Mouse (Mus musculus): ENCODE measurements around the gene Chtf18. TPM values are rescaled to one million over a fixed set of nuclear protein-coding genes. Genes with fewer than 3 reads are reported as not detected.
"Not testable (repeated sequence)": the region's sequence is repeated elsewhere in the genome, so short reads cannot be mapped to it uniquely, and the experiment has no call there.

Gene Chtf18
- 1 to 10 TPM in 1 of 2 experiments, under 1 TPM in 1; 0.73 to 1.6 TPM for total RNA-seq (2021)

- DNase-seq: peak; percentile 99
Observed at GRCm38 (mm10) chr17:25727265-25728008, at the start of gene Chtf18, which contains the start of gene Rpusd1. TSS of gene Chtf18 (minus strand) at chr17:25727419. TSS of gene Rpusd1 (plus strand) at chr17:25727670.

GRCm38 (mm10) chr17:25775318-25776062, 48.3 kb upstream of the Chtf18 start:
- no peak for DNase-seq

DNA sequence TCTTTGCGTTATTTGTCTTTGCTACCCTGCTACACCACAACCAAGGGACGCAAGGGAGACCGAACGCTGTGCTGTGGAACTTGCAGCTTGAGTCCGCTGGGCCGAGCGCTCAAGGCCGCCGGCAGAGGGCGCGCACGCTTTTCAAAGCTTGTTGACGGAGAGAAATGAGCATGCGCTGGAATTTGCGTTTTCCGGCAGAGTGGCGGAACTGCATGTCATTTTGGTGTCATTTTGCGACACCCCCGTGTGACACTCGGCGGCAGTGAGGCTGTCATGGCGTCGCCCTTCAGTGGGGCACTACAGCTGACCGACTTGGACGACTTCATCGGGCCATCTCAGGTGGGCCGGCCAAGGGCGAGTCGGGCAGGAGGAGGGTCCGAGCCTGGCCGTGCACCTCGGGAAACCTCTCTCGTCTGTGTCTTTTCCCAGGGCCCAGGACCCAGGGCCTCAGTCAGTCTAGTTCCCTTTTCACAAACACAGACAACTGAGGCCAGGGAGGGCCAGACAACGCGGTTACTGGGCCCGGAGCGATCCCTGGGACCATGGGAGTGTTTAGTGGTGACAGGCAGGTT, 46.4 kb upstream of the Chtf18 start, which contains the start of gene Narfl:
Gene Narfl (plus strand): TSS at position 228 of the 572 bp plus-strand sequence.
- peak; percentile 98 for DNase-seq

GRCm38 (mm10) chr17:25769331-25769730, 42.1 kb upstream of the Chtf18 start:
- no peak for DNase-seq

GRCm38 (mm10) chr17:25765886-25766285, 38.7 kb upstream of the Chtf18 start:
- DNase-seq: no peak

DNA sequence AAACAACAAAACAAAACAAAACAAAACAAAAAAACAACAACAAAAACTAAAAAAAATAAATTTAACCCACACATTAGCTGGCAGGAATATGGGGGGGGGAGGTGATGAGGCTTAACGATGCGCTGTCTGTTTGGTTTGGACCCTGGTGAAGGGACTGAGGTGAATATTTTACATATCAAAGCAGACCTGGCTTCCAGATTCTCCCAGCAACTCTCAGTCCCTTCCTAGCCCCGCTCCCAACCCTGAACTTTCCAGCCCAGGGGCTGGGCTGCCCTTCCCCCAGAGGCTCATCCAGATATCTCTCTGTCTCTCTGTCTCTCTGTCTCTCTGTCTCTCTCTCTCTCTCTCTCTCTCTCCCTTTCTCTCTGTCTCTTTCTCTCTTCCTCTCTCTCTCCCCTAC, 35.4 kb upstream of the Chtf18 start:
- no peak for DNase-seq

GRCm38 (mm10) chr17:25761561-25761970, 34.3 kb upstream of the Chtf18 start:
- DNase-seq: no peak

DNA sequence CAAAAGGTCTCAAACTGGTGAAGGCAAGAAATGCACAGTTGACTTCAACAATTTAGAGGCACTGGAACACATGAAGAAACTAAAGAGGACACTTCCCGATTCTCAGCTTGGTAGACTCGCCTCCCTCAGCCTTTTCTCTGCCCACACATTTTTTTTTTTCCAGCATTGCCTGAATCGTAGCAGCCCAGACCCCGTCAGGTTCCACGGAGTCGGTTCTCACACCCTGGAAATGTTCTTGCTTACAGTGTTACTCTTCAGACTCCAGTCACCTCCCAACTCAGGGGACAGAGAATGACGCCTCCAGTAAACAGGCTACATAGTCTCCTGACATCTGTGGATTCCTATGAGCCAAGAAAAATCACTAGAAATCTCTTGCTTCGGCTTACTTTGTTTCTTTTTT, 32.9 kb upstream of the Chtf18 start:
- no peak for DNase-seq

DNA sequence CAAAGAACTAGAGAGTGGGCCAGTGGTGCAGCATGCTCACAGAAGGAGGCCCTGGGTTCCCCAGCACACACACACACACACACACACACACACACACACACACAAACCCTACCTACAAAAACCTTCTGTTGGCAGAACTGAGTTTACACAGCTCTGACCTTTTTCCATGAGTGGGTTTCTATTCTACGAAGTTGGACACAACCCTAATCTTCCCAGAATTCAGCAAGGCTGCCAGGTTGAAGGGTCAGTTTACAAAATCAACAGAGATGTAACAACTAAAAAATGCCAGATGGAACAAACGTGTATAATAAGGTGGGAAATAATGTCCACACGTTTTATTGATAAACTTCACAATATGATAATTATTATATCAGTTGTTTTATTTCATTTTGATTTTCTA, 30.5 kb upstream of the Chtf18 start:
- no peak for DNase-seq

GRCm38 (mm10) chr17:25756378-25757242, 29.4 kb upstream of the Chtf18 start:
- no peak for DNase-seq

DNA sequence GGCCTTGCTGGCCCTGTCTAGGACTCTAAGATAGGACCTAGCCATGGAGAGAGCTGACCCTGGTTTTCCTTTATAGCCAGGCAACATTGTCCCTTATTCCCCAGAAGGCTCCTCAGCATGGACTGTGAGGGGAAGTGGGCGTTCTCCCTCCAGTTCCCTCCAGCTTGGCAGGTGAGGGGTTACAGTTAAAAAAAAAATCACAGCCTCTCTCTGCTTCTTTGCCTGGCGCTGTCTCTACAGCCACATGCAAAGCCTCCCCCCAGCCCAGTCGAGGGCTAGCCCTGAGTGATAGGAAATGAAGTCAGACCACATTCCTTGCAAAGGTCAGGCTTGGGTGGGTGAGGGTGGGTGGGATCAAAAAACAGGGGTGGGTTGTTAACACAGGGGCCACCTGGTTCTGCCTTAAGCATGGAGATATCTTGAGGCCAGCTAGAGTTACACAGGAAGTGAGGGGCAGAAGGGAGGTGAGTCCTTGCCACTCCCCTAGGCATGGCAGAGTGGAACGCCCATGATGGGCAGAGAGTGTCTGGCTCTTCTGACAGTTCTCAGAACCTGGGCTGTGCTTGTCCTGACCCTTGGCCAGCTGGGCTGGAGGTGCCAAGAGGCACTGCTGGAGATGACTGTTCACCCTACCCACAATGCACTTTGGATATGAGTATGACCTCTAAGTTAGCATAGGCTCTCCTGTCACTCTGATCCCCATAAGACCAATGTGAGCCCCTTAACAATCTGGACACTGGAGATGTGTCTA, 28.6 kb upstream of the Chtf18 start:
- no peak for DNase-seq

- DNase-seq: no peak
Observed at GRCm38 (mm10) chr17:25755086-25755485, 27.9 kb upstream of the Chtf18 start.

- DNase-seq: no peak
Observed at GRCm38 (mm10) chr17:25754241-25754640, 27.0 kb upstream of the Chtf18 start, which contains the start of gene Msln. TSS of gene Msln (minus strand) at chr17:25754378.

DNA sequence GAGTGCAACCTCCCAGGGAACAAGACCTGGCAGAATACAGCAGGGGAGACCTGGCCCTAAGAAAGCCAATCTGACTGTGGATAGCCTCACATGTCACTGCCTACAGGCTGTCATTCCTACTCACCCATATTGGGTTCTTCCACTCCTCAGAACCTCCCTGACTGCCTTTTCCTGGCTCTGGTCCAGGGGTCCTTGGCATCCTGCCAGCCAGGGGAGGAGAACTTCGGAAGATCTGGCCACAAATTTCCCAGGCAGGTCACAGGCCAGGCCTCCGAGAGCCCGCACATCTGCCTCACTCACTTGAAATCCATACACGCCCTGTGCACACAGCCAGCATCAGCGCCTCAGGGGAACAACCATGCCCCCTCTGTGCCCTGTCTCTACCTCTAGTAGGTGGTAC, 24.2 kb upstream of the Chtf18 start:
- peak in 1 of 2 experiments; percentile 15 for DNase-seq

- DNase-seq: no peak
Observed at GRCm38 (mm10) chr17:25749314-25749713, 22.1 kb upstream of the Chtf18 start.

DNA sequence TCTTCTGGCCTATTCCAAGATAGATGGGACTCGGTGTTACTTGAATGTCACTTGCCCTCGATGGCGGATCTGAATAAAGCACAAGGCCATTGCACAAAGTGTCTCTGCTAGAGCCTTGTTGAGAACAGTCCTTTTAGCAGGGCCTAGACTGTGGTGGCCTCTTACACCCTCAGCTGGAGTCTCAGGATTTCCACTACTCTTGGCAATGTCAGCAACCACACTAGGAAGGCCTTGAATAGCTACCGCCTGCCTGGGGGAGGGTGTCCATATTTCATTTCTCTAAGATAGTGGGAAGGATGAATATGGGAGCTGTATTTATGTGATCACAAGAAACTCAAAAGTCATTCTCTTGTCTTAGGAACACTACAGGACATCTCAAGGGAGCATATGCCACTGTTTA, 21.0 kb upstream of the Chtf18 start:
- no peak for DNase-seq

GRCm38 (mm10) chr17:25744311-25744710, 17.1 kb upstream of the Chtf18 start:
- DNase-seq: no peak

DNA sequence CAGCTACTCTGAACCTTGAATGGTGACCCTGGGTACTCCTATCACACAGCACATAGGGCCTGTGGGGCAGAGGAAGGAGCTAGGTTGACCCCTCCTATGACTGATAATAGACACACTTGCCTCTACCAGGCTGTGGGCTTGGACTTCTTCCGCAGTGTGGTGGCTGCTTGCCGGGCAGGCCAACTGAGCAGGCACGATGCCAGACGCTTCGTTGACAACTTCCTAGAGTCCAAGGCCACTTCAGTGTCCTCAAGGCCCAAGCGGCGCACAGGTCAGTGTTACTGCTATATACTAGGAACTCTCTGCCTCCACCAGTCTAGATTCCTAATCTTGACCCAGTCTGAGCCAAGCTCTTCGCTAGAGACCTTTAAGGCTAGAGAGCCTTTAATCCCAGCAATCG, 16.6 kb upstream of the Chtf18 start:
- no peak for DNase-seq

DNA sequence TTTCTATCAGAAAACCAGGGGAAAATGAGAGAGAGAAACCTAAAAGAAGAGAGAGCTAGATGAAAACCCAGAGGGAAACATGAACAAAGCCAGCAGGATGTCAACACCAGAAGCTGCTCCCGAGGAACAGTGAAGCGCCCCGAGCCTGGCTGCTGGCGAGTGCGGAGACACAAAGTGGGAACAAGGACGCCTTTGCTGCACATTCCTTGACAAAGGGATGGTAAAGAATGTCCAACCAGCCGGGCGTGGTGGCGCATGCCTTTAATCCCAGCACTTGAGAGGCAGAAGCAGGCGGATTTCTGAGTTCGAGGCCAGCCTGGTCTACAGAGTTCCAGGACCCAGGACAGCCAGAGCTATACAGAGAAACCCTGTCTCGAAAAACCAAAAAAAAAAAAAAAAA, 14.3 kb upstream of the Chtf18 start:
- DNase-seq: not testable (repeated sequence)

DNA sequence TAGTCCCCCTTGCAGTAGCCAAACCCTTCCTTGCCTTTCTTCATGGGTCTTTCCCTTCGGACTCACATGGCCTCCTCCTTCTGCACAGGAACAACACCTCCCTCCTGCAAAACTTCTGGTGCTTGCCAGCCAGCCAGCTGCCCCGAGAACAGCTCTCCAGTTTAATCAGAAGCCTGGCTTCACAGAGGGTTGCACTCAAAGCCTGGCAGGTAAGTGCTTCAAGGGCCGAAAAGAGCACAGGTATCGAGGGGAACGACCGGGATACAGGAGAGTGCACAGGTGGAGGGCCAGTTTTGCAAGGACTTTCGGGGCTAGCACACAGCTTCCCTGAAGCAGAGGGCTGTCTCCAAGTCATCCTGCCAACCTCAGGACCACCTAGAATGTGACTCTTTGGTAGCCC, 11.6 kb upstream of the Chtf18 start:
- DNase-seq: no peak

DNA sequence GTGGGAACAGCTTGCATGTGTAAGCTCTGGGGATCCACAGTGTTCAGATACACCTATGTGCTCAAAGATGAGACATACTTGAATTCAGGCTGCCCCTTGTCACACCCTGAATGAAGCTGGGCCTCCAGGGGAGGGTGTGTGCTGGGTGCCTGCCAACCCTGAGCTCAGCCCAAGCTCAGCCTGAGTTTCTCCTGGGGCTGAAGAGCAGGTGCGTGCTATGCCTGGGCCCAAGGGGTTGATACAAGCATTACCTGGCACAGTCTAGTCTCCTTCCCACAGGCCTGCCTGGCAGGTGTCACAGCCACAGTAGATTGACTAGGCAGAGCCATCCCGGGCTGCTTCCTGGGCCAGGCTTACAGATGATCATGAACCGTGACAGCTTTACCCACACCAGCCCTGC, 8.5 kb upstream of the Chtf18 start, which contains the start of gene Mslnl:
Gene Mslnl (plus strand): TSS at position 298 of the 400 bp plus-strand sequence.
- DNase-seq: no peak

Data from layer of hippocampus, postnatal 36 days (tissue).